Mouse (Mus musculus): Measurements from ENCODE around the gene Terb2. TPM values are rescaled to one million over a fixed set of nuclear protein-coding genes. Genes with fewer than 3 reads are reported as not detected.

The Terb2 gene
- polyA plus RNA-seq, 1 experiment: not detected

DNA sequence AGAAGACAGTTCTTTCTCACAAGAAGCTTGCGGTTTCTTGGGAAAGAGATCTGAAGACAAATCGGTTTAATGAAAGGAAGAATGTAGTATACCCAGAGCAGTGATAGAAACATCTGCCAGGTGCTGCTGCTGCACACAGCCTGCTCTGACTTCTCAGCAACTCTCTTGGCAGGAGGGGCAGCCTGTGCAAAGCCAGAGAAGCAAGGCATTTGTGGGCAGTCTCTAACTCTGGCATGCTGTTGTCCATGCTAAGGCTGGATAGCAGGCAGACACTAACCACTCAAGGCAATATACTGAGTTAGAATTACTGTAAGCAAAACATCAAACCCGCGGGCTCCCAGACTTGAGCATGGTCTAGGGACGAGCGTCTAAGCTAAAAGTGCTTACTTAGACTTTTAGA lies 26.4 kb upstream of the Terb2 start:
- no peak for DNase-seq
- H3K4me3 ChIP-seq (replicated peaks; ENCODE audit: extremely low read depth, low read depth, low read length): no peak overlapping the region
- no peak for TF ChIP-seq POLR2A (IDR thresholded peaks at IDR 0.05; ENCODE audit: borderline replicate concordance, extremely low read depth, low read depth, low read length)
- TF ChIP-seq CTCF (IDR thresholded peaks at IDR 0.05; ENCODE audit: insufficient read depth, low read length): no peak
- 79% methylated on average over 6 of the region's 6 CpGs for WGBS
- H3K4me1 ChIP-seq (ENCODE audit: control insufficient read depth, insufficient read depth, low read length): peaks cover 3% of the 10 kb centered on the region

DNA sequence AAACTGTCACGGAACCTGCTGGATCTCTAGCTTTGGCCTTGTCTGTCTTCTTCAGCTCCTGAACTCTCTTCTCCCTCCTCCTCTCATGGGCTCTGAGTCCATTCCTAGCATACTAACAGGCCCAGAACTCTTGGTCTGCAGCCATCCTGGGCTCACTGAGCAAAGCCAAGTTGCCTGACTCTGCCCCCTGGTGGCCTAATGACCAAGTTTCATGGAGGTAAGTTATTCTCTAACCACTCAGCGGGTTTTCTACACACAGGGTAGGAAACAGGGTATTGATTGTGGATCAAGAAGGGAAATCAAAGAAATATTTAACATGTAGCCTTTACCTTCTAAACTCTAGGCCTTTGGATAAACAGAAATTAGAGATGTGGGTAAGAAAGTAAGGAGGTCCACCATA lies 25.4 kb upstream of the Terb2 start, which contains the start of gene Trim69:
TSS of gene Trim69 (plus strand) at position 21 of the 400 bp plus-strand sequence.
- WGBS: 29% methylated on average over 2 of the region's 2 CpGs
- Histone ChIP-seq H3K4me1 (ENCODE audit: control insufficient read depth, insufficient read depth, low read length) (peaks cover 3% of the 10 kb centered on the region), H3K4me3 (replicated peaks; ENCODE audit: extremely low read depth, low read depth, low read length) (no peak within 1 kb of the TSS)
- DNase-seq: peak; percentile 82
- TF ChIP-seq CTCF (IDR thresholded peaks at IDR 0.05; ENCODE audit: insufficient read depth, low read length) (peak; percentile 83), POLR2A (IDR thresholded peaks at IDR 0.05; ENCODE audit: borderline replicate concordance, extremely low read depth, low read depth, low read length) (no peak)

DNA sequence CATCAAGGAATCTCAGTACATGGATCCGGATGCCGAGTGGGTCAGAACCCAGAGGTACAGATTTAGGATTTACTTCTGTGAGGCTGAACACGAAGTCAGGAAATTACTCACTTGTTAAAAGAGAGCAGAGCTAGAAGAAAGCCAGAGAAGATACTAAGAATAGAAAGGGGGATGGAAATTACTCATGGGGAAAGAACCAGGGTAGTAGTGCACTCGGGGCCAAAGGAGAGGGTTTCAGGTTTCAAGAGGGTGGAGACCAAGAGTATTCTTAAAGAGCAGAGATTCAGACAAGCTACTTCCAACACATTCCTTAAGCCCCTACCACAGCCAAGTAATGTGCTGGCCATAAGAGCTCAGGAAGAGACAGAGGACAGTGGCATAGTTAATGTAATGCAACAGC lies 24.5 kb upstream of the Terb2 start:
- Histone ChIP-seq H3K4me1 (ENCODE audit: control insufficient read depth, insufficient read depth, low read length) (peaks cover 3% of the 10 kb centered on the region), H3K4me3 (replicated peaks; ENCODE audit: extremely low read depth, low read depth, low read length) (no peak overlapping the region)
- DNase-seq: no peak
- TF ChIP-seq POLR2A (IDR thresholded peaks at IDR 0.05; ENCODE audit: borderline replicate concordance, extremely low read depth, low read depth, low read length): no peak
- TF ChIP-seq CTCF (IDR thresholded peaks at IDR 0.05; ENCODE audit: insufficient read depth, low read length): no peak
- 24% methylated on average over 4 of the region's 4 CpGs for WGBS

DNA sequence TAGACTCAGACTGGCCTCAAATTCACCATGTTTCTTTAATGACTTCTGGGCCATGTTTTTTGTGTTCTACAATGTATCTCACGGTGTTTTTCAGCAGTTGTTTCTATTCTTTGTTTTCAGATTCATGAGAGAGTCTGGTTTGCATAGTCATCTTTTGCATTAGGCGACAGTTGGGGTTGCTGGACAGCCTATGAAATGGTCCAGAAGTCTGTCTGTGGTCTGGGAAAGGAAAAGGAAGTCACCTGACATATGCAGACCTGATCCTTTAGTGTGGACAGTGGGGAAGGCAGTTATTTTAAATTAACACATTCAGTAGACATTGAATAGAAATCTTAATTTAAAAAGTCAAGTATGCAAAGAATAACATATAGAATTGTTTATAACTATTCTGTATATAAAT lies 23.5 kb upstream of the Terb2 start:
- peaks cover 3% of the 10 kb centered on the region for H3K4me1 ChIP-seq (ENCODE audit: control insufficient read depth, insufficient read depth, low read length)
- no peak overlapping the region for H3K4me3 ChIP-seq (replicated peaks; ENCODE audit: extremely low read depth, low read depth, low read length)
- TF ChIP-seq CTCF (IDR thresholded peaks at IDR 0.05; ENCODE audit: insufficient read depth, low read length): no peak
- no peak for TF ChIP-seq POLR2A (IDR thresholded peaks at IDR 0.05; ENCODE audit: borderline replicate concordance, extremely low read depth, low read depth, low read length)
- WGBS: 74% methylated on average over 2 of the region's 2 CpGs
- DNase-seq: no peak

DNA sequence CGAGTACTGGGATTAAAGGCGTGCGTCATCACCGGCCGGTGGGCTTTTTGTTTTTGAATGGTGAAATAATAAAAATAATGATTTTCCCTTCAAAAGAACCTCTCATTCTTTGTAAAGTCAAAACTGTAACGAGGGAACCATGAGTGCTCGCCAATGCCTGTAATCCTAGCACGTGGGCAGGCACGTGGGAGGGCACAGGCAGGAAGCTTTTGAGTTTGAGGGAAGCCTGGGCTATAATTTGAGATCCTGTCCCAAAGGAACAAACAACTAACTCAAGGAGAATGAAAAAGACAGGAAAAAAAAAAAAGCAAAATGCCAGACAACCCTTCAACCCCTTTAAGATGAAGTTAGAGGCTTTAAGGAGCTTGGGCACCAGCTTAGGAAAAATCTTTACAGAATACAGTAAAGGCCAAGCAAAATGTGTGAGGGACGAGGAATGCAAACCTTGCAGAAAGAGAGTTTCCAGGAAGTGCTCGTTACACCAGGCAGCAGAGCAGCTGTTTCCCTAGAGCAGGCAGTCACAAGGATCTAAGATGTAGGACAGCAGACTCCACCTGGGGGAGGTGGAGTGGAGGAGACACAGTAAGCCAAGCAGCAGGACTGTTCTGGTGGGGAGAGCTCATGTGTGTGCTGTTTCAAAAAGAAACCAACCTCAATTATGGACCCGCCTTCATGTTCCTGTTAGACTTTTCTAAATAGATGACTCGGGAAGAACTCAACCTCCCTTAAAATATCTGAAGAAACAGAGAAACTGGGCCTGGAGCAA lies 22.5 kb upstream of the Terb2 start:
- TF ChIP-seq CTCF (IDR thresholded peaks at IDR 0.05; ENCODE audit: insufficient read depth, low read length): no peak
- TF ChIP-seq POLR2A (IDR thresholded peaks at IDR 0.05; ENCODE audit: borderline replicate concordance, extremely low read depth, low read depth, low read length): no peak
- no peak for DNase-seq
- 59% methylated on average over 13 of the region's 13 CpGs for WGBS
- H3K4me3 ChIP-seq (replicated peaks; ENCODE audit: extremely low read depth, low read depth, low read length): peak overlapping the region; percentile 13
- H3K4me1 ChIP-seq (ENCODE audit: control insufficient read depth, insufficient read depth, low read length): no peaks in the 10 kb centered on the region; the same call in 1 of the 2 replicates

DNA sequence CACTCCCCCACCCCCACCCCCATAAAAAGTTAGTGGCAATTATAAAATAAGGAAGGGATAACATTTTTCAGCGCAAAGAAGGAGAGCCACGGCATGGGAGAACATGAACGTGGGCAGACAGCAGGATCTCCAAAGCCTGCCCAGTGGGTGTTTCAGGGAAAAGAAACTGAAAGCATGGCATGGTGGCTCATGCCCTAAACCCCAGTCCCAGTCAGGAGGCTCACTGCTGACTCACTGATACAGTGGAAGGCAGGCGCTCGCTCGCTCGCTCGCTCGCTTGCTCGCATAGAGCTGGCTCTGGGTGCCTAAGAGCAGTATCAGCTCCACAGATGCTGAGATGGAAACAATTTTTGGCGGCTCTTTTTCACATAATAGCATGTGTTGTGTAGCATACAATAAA lies 21.8 kb upstream of the Terb2 start:
- TF ChIP-seq POLR2A (IDR thresholded peaks at IDR 0.05; ENCODE audit: borderline replicate concordance, extremely low read depth, low read depth, low read length): no peak
- no peak for TF ChIP-seq CTCF (IDR thresholded peaks at IDR 0.05; ENCODE audit: insufficient read depth, low read length)
- 72% methylated on average over 11 of the region's 11 CpGs for WGBS
- Histone ChIP-seq H3K4me3 (replicated peaks; ENCODE audit: extremely low read depth, low read depth, low read length) (no peak overlapping the region), H3K4me1 (ENCODE audit: control insufficient read depth, insufficient read depth, low read length) (no peaks in the 10 kb centered on the region)
- no peak for DNase-seq

DNA sequence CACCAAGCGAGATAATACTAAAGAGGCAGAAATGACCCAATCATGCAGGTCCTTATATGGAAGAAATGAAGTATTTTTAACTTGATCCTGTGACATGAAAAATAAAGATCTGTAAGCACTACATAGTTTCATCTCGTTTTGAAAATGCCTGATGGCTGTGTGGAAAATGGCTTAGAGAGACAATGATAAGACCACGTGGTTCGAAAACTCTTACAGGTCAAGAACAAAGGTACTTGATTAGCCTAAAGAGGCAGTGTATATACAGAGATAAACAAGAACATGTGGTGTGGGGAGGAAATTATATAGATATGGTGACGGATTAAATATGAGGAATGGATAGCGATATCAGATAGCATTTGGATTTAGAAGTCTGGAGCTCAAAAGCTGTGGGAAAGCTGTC lies 14.8 kb upstream of the Terb2 start:
- DNase-seq: no peak
- Histone ChIP-seq H3K4me1 (ENCODE audit: control insufficient read depth, insufficient read depth, low read length) (no peaks in the 10 kb centered on the region), H3K4me3 (replicated peaks; ENCODE audit: extremely low read depth, low read depth, low read length) (no peak overlapping the region)
- WGBS: 69% methylated on average over 6 of the region's 6 CpGs
- TF ChIP-seq POLR2A (IDR thresholded peaks at IDR 0.05; ENCODE audit: borderline replicate concordance, extremely low read depth, low read depth, low read length) (no peak), CTCF (IDR thresholded peaks at IDR 0.05; ENCODE audit: insufficient read depth, low read length) (no peak)

DNA sequence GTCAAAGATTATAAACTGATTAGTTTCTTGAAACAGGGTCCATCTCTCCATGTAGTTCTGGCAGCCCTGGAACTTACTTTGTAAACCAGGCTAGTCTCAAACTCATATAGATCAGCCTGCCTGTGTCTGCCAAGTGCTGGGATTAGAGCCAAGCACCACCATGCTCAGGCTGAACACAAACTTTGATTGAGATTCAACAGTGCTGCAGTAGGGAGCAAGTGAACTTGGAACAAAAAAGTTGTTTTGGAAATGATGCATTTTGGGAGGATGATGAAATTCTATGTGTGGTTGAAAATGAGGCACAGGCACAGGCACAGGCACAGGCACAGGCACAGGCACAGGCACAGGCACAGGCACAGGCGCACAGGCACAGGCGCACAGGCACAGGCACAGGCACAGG lies 13.9 kb upstream of the Terb2 start:
- no peak overlapping the region for H3K4me3 ChIP-seq (replicated peaks; ENCODE audit: extremely low read depth, low read depth, low read length)
- DNase-seq: no peak
- TF ChIP-seq CTCF (IDR thresholded peaks at IDR 0.05; ENCODE audit: insufficient read depth, low read length): no peak
- TF ChIP-seq POLR2A (IDR thresholded peaks at IDR 0.05; ENCODE audit: borderline replicate concordance, extremely low read depth, low read depth, low read length): no peak
- 90% methylated on average over 2 of the region's 2 CpGs for WGBS
- no peaks in the 10 kb centered on the region for H3K4me1 ChIP-seq (ENCODE audit: control insufficient read depth, insufficient read depth, low read length)

DNA sequence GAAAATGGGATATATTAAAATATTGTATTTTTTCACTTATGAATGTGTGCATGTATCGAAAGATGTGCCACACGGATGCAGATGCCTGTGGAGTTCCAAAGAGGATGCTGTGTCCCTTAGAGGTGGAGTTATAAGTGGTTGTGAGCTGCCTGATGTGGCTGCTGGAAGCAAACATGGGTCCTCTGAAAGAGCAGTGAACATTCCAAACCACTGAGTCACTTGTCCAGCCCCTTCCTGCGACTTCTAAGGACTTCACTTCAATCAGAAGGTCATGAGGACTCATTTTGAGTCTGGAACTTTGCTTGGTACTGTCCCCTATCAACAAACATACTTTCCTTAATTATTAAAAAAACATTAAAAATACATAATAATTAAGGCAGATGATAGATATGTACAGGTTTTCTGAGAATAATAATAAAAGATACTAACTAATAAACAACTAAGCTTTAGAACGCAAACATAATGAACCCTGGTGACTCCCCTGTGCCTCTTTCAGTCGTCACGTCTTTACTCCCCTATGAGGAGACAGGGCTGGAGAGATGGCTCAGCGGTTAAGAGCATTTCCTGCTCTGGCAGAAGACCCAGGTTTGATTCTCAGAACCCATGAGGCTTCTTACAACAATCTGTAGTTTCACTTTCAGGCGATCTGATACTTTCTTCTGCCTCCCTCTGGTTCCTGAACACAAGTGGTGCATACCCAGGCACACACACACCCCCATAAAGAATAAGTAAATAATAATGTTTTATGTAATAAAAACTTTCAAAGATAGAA lies 5.8 kb upstream of the Terb2 start:
- TF ChIP-seq POLR2A (IDR thresholded peaks at IDR 0.05; ENCODE audit: borderline replicate concordance, extremely low read depth, low read depth, low read length) (no peak), CTCF (IDR thresholded peaks at IDR 0.05; ENCODE audit: insufficient read depth, low read length) (no peak)
- H3K4me3 ChIP-seq (replicated peaks; ENCODE audit: extremely low read depth, low read depth, low read length): no peak overlapping the region
- WGBS: 59% methylated on average over 8 of the region's 8 CpGs
- H3K4me1 ChIP-seq (ENCODE audit: control insufficient read depth, insufficient read depth, low read length): no peaks in the 10 kb centered on the region
- no peak for DNase-seq
